Mouse (Mus musculus) erythroblast, embryonic 14.5 days (primary cell): ENCODE results near the gene Usp37. TPM values are rescaled to one million over a fixed set of nuclear protein-coding genes. Genes with fewer than 3 reads are reported as not detected.

Experiments used
- H3K27me3 ChIP-seq: 2 replicates; pipeline ENCODE4 v1.6.1; 2012; ENCODE audit warnings: inconsistent platforms; ENCODE audit not compliant: control insufficient read depth
- H3K36me3 ChIP-seq: 2 replicates; pipeline ENCODE4 v1.6.1; 2012; ENCODE audit warnings: mild to moderate bottlenecking, inconsistent platforms; ENCODE audit not compliant: control insufficient read depth
- H3K4me1 ChIP-seq: 2 replicates; pipeline ENCODE4 v1.6.1; 2012; ENCODE audit warnings: inconsistent platforms; ENCODE audit not compliant: control insufficient read depth
- H3K4me3 ChIP-seq: replicated peaks from 2 replicates; pipeline ENCODE3; 2012; ENCODE audit warnings: moderate library complexity, mild to moderate bottlenecking, inconsistent platforms
- H3K9me3 ChIP-seq: 2 replicates; pipeline ENCODE4 v1.6.1; 2012; ENCODE audit warnings: low read length, inconsistent platforms, mixed read lengths; ENCODE audit not compliant: control insufficient read depth
- GATA1 ChIP-seq: IDR thresholded peaks from 2 replicates; pipeline ENCODE4 v1.6.1; 2012; ENCODE audit warnings: low read length, inconsistent platforms, mixed read lengths
- TAL1 ChIP-seq: IDR thresholded peaks from 3 replicates; pipeline ENCODE4 v1.6.1; 2012; ENCODE audit warnings: low read length, inconsistent platforms, mixed read lengths
- polyA plus RNA-seq: library from polyadenylated mRNA; stranded (reverse); fragments of >175 nt; gene quantifications from 2 replicates; pipeline ENCODE4 v1.2.3, GENCODE M21; 2012

Usp37 gene
- polyA plus RNA-seq, 1 experiment = 0.08 TPM

DNA sequence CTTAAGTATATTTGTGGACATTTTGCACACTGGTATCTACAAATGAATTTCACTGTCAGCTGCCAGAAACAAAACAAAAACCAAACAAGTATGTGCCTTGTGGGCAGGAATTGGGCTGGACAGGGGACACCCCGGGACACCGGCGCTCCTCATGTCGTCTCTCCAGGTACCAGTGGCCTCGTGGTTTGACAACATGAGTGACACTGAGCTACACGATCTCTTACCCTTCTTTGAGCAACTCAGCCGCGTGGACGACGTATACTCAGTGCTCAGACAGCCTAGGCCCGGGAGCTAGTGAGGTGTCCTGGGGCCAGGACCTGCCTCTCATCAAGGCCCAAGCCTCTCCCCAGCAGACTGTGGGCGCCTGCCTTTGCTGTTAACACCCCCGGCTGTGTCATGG is 148.8 kb downstream of the Usp37 start:
- no peak for TF ChIP-seq TAL1
- TF ChIP-seq GATA1 = no peak
- peaks cover 73% of the 10 kb centered on the region for H3K4me1 ChIP-seq

DNA sequence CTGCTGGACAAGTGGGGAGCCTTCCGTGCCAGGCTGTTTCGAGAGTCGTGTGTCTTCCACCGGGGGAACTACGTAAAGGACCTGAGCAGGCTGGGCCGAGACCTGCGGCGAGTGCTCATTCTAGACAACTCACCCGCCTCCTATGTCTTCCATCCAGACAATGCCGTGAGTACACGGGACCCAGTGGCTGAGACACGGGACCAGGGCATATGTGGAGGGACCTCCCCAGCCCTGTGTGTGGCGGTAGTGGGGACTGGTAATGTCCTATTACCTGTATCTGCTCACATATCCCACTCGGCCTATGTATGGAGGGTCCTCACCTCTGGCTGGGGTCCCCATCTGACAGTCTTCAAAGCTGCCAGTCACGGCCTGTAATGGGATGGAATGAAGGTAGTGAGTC is 149.2 kb downstream of the Usp37 start:
- TF ChIP-seq GATA1 (no peak), TAL1 (no peak)
- Histone ChIP-seq H3K4me3 (no peak overlapping the region), H3K27me3 (no peaks in the 10 kb centered on the region), H3K36me3 (peaks cover 38% of the 10 kb centered on the region), H3K9me3 (peaks cover 2% of the 10 kb centered on the region; the same call in 1 of the 2 replicates), H3K4me1 (peaks cover 77% of the 10 kb centered on the region)

More for the DNA sequence above, 148.8 kb downstream of the Usp37 start:
- Histone ChIP-seq H3K4me3 (no peak overlapping the region), H3K9me3 (peaks cover 2% of the 10 kb centered on the region; the same call in 1 of the 2 replicates), H3K36me3 (peaks cover 38% of the 10 kb centered on the region), H3K27me3 (no peaks in the 10 kb centered on the region)

DNA sequence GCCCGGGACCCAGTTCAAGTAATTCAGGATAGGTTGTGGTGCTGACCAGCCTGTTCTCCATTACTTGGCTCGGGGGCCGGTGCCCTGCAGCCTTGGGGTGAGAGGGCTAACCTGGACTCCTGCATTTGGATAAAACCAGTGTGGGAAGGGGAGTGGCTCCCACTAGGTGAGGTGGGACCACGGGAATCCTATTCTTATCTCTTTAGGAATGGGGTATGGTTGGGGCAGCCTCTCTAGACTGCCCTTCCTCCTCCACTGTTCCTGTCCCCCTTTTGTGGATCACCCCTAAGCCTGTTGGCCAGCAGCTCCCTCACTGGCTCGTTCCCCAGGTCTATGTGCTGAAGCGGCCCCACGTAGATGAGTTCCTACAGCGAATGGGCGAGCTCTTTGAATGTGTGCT is 149.8 kb downstream of the Usp37 start:
- Histone ChIP-seq H3K4me3 (no peak overlapping the region), H3K9me3 (peaks cover 2% of the 10 kb centered on the region; the same call in 1 of the 2 replicates), H3K4me1 (peaks cover 82% of the 10 kb centered on the region), H3K36me3 (peaks cover 38% of the 10 kb centered on the region), H3K27me3 (no peaks in the 10 kb centered on the region)
- TF ChIP-seq TAL1 = no peak
- no peak for TF ChIP-seq GATA1

DNA sequence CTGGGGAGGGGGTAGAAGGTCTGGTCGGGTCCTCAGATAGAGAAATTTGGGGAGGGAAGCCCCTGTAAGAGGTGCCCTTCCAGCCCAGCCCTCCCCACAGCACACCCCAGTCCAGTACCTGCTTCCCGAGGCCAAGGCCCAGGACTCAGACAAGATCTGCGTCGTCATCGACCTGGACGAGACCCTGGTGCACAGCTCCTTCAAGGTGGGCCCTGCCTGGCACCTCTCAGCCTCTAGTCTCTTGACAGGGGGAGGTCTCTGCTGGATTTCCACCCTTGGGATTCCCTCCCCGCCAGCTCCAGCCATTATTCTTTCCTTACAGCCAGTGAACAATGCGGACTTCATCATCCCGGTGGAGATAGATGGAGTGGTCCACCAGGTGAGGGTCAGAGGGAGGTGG is 150.4 kb downstream of the Usp37 start:
- Histone ChIP-seq H3K27me3 (no peaks in the 10 kb centered on the region), H3K9me3 (peaks cover 2% of the 10 kb centered on the region; the same call in 1 of the 2 replicates), H3K4me1 (peaks cover 83% of the 10 kb centered on the region), H3K4me3 (peak overlapping the region; percentile 95), H3K36me3 (peaks cover 38% of the 10 kb centered on the region)
- TF ChIP-seq GATA1 = no peak
- TF ChIP-seq TAL1 = no peak

DNA sequence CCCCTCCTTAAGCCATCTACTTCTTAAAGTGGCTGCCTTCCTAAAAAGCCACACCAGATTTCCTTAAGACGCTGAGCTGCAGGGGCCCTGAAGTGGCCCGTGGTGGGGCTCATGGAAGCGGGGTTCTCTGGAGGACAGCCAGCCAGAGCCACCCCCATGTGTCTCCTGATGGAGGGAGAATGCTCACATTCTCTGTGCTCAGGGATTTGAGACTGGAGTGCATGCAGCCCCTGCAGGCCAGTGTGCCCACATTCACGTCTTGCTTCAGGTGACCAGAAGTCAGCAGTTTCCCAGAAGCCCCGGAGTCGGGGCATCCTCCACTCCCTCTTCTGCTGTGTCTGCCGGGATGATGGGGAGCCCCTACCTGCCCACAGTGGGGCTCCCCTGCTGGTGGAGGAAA is 151.1 kb downstream of the Usp37 start:
- Histone ChIP-seq H3K27me3 (no peaks in the 10 kb centered on the region), H3K36me3 (peaks cover 38% of the 10 kb centered on the region), H3K4me1 (peaks cover 83% of the 10 kb centered on the region), H3K4me3 (peak overlapping the region; percentile 95), H3K9me3 (peaks cover under 1% of the 10 kb centered on the region; the same call in 1 of the 2 replicates)
- no peak for TF ChIP-seq GATA1
- no peak for TF ChIP-seq TAL1

DNA sequence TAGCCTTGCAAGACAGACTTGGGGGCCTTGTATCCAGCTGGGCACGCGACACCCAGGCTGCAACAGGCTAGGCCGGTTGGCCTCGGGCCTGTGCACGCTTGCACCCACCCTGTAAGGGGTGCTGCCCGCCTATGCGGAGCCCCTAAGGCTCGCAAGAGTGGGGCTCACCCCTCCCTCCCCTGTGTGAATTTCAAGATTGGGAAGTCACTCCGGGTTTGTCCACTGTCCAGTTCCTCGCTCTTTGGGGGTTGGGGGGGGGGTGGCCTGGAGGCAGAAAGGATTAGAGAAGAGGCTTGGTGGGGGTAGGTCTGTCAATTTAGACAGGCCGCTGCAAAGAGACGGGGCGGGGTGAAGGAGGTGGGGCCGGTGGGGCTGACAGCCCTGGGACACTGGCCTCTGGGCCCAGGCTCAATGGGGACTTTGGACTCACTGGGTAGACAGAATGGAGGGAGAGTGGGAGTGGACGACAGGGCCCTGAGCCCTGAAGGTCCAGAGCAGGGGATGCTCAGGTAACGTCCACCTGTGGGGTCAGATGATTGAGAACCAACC is 151.6 kb downstream of the Usp37 start:
- TF ChIP-seq GATA1 = no peak
- no peak for TF ChIP-seq TAL1
- peak overlapping the region; percentile 95 for H3K4me3 ChIP-seq
- H3K4me1 ChIP-seq = peaks cover 83% of the 10 kb centered on the region
- no peaks in the 10 kb centered on the region for H3K27me3 ChIP-seq
- peaks cover 38% of the 10 kb centered on the region for H3K36me3 ChIP-seq
- H3K9me3 ChIP-seq = no peaks in the 10 kb centered on the region

DNA sequence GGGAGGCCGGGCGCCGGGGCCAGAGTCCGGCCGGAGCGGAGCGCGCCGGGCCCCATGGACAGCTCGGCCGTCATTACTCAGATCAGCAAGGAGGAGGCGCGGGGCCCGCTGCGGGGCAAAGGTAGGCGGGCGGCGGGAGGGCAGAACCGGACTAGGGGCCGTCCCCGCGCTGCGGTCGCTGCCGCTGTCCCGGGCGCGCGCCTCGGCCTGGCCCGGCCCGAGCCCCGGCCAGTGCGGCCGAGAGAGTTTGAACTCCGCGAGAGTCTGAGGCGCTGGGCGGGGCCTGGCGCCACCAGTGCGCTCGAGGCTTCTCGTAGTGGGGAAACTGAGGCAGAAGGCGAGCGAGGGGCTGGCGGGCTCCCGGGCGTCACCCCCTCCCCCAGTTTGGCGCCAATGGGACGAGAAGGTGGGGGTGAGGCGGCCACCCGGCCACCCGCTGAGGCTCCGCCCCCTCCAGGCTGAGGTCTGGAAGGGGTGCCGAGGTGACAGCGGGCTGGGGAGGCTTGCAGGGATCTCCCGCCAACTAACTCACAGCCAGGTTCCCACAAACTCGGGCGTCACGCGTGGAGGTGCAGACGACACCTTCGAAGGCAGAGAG is 152.1 kb downstream of the Usp37 start:
- no peaks in the 10 kb centered on the region for H3K9me3 ChIP-seq
- TF ChIP-seq GATA1 (no peak), TAL1 (no peak)
- H3K4me3 ChIP-seq = peak overlapping the region; percentile 95
- H3K27me3 ChIP-seq = no peaks in the 10 kb centered on the region
- peaks cover 83% of the 10 kb centered on the region for H3K4me1 ChIP-seq
- H3K36me3 ChIP-seq = peaks cover 38% of the 10 kb centered on the region

DNA sequence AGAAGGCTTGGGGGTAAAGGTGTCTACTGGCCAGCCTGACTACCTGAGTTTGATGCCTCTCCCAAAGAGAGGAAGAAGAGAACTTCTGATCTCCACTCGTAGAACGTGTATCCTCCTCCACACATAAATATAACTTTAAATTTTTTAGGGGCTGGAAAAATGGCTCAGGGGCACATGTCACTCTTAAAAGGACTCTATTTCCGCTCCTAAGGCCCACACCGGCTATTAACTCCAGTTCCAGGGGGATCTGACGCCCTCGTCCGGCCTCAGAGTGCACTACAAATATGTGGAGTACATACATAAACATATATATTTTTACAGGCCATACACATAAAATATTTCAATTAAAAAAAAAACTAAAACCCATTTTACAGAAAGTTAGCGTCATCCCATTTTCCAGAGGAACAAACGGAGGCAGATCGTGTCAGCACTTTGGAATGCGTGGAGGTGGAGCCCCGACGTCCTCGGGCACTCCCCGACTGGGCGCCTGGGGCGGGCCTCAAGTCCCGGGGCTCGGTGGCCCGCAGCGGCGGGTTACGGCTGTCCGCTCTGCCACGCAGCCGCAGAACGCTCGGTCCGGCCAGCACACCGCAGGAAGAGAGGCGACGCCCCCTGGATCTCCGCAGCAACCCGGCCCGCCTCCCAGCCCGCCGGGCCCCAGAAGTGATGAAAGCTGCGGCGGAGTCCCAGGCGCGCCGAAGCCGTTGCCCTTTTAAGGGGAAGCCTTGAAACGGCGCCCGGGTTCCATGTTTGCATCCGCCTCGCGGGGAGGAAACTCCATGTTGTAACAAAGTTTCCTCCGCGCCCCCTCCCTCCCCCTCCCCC is 152.9 kb downstream of the Usp37 start, which contains the start of gene Ctdsp1:
Gene Ctdsp1 (plus strand): TSS at position 586 of the 825 bp plus-strand sequence.
- no peaks in the 10 kb centered on the region for H3K9me3 ChIP-seq
- TF ChIP-seq TAL1 (no peak), GATA1 (no peak)
- H3K4me1 ChIP-seq = peaks cover 84% of the 10 kb centered on the region
- peaks cover 36% of the 10 kb centered on the region for H3K36me3 ChIP-seq
- H3K4me3 ChIP-seq = peak within 1 kb of the TSS; percentile 95
- H3K27me3 ChIP-seq = no peaks in the 10 kb centered on the region

DNA sequence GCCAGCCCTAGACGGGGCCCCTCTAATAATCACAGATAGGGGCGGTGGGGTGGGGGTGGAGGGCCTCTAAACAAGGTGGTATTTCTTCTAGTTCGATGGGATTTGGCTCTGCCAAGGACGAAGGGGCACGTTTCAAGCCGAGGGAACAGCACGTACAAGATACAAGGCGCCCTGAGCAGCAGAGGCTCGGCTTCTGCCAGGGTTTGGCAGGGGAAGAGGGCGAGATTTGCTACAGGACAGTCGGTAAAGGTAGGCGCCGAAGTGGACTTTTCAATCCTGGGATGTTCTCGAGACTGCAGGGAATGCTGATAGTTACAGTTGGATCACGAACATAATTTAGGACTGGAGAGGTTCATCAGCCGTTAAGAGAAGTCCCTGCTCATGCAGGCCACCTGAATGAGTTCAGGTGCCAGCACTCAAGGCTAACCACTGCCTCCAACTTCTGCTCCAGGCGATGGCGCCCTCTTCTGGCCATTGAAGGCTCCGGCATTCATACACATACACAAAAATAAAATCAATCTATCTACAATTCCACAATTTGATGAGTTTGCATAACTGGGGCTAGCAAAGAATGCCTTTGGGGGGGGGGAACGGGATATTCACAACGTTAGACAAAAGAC is 153.7 kb downstream of the Usp37 start:
- H3K4me3 ChIP-seq = peak overlapping the region; percentile 95
- TF ChIP-seq TAL1 (no peak), GATA1 (no peak)
- no peaks in the 10 kb centered on the region for H3K9me3 ChIP-seq
- no peaks in the 10 kb centered on the region for H3K27me3 ChIP-seq
- peaks cover 81% of the 10 kb centered on the region for H3K4me1 ChIP-seq
- H3K36me3 ChIP-seq = peaks cover 30% of the 10 kb centered on the region
